In the genomic region with DNA sequence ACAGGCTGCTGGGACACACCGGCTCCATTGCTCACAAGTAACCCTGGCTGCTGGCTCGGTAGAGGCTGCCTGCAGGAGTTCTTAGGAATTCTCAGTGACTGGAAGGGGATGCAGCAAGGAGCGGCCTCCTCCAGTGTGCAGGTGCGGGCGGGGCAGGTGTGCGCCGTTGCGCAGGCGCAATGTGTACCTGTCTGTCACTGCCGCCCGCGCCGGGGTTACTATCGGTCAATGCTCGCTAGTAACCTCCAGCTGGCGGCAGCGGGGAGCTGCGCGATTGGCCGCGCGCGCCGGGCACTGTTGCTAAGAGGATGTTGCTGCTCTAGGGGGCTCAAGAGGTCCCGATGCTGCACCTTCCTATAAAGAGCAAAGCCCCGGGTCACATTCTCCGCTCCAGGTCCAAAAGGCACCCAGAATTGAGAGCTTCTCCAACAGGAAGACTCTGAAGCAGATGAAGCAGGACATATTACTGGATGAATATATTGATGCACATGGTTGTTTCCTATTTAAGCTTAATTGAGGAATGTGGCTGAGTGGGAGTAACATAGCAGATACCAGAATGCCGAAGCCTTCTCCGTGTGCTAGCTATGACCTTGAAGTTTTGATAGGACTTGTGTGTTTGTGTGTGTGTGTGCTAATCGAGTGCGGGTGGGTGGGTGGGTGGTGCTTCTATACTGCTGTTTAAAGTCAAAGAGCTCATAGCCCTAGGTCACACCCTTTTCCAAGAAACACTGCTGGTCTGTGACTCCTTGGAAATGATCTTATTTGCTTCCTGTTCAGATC, we compare ENCODE assay signal across 8 mouse cellular contexts. TPM values are rescaled to one million over a fixed set of nuclear protein-coding genes. Genes with fewer than 3 reads are reported as not detected.
DNase-seq lines count a peak whose midpoint lies in the region; ATAC-seq lines count a peak whose summit lies in the region.

No protein-coding gene starts in this region.

- intact Hi-C loops in left cerebral cortex, postnatal 14 days (cut with DNase I), result no loop called here

- peaks cover 23% of the 10 kb centered on the region for H3K4me1 ChIP-seq in intestine, embryonic 14.5 days (replicated peaks; ENCODE audit: control insufficient read depth, insufficient read depth, low read length)

- H3K4me2 ChIP-seq in intestine, embryonic 14.5 days (ENCODE audit: low read length), result peak overlapping the region; percentile 47

- H3K27me3 ChIP-seq in intestine, embryonic 14.5 days (replicated peaks; ENCODE audit: control insufficient read depth, insufficient read depth, low read length), result no peaks in the 10 kb centered on the region

- peak; percentile 70 to 85 for DNase-seq in adrenal gland, adult (ENCODE audit: inconsistent age in 2 of 2, low spot score in 1 of 2)
- peak; percentile 86 for DNase-seq in embryo, embryonic 10 days (ENCODE audit: low spot score)
- peak; percentile 68 for DNase-seq in gastrocnemius, postnatal 25 days
- DNase-seq in intestine, embryonic 14.5 days (ENCODE audit: low spot score), result peak; percentile 86
- peak; percentile 81 to 89 for DNase-seq in left cerebral cortex, postnatal 14 days (ENCODE audit: low spot score in 2 of 2)
- DNase-seq in right cerebral cortex, postnatal 25 days, result peak; percentile 84
- peak; percentile 87 for DNase-seq in yolk sac, embryonic 10.5 days (ENCODE audit: low spot score)

- no peak overlapping the region for H3K9ac ChIP-seq in intestine, embryonic 14.5 days (ENCODE audit: low read length)

- no peaks in the 10 kb centered on the region for H3K36me3 ChIP-seq in intestine, embryonic 14.5 days (ENCODE audit: control insufficient read depth, insufficient read depth, low read length)

- no peaks in the 10 kb centered on the region for H3K9me3 ChIP-seq in intestine, embryonic 14.5 days (ENCODE audit: control insufficient read depth, low read length)

- WGBS in intestine, embryonic 14.5 days, result 4% methylated on average over 31 of the region's 31 CpGs

- ATAC-seq in intestine, embryonic 14.5 days (replicated peaks; ENCODE audit: low FRiP score, low TSS enrichment, low read depth), result peak; percentile 87
- ATAC-seq in megakaryocyte progenitor cell, adult 5-6 weeks (replicated peaks; ENCODE audit: poor library complexity), result peak; percentile 58

- peak overlapping the region; percentile 44; the same call in 1 of the 2 replicates for H3K27ac ChIP-seq in intestine, embryonic 14.5 days (ENCODE audit: low read depth)

- peak overlapping the region; percentile 3; the same call in 1 of the 2 replicates for H3K4me3 ChIP-seq in intestine, embryonic 14.5 days (ENCODE audit: low read depth, low read length)

RNA-seq across cellular contexts. Expression of gene Abcg1, which starts 16.0 kb away (rescaled TPM):
- total RNA-seq in gastrocnemius, postnatal 25 days (2021), result 1 to 10 TPM; 1.8 to 2.9 TPM
- 5.0 and 5.1 TPM in 2 replicates for polyA plus RNA-seq in intestine, embryonic 14.5 days (2014; fragmentation: Nextera tagmentation; extraction: Ambion mirVana)
- 10 to 100 TPM; 41.6 to 52.7 TPM for total RNA-seq in left cerebral cortex, postnatal 14 days (2021)
- total RNA-seq in megakaryocyte progenitor cell, adult 5-6 weeks (2015), result 6.2 and 8.3 TPM in 2 replicates
- 10.6 and 11.3 TPM in 2 replicates for total RNA-seq in megakaryocyte progenitor cell, adult 5-6 weeks (2017)

RNA-seq across cellular contexts. Expression of gene Tff3, which starts 56.0 kb away (rescaled TPM):
- total RNA-seq in gastrocnemius, postnatal 25 days (2021), result not detected
- polyA plus RNA-seq in intestine, embryonic 14.5 days (2014; fragmentation: Nextera tagmentation; extraction: Ambion mirVana), result 315 and 426 TPM in 2 replicates
- not detected for total RNA-seq in left cerebral cortex, postnatal 14 days (2021)
- total RNA-seq in megakaryocyte progenitor cell, adult 5-6 weeks (2015), result not detected in 2 replicates
- not detected in 2 replicates for total RNA-seq in megakaryocyte progenitor cell, adult 5-6 weeks (2017)

Comparison
In these comparisons a context has a peak if more than half of its experiments do, and no peak if none do; other contexts are left out.
1. Peak in every context shown above with its lines: DNase-seq, ATAC-seq, H3K4me3 ChIP-seq and H3K27ac ChIP-seq.